Mouse (Mus musculus) CH12.LX (cell line): Measurements from ENCODE around the gene Eml5. TPM values are rescaled to one million over a fixed set of nuclear protein-coding genes. Genes with fewer than 3 reads are reported as not detected.

ENCODE experiments used
- DNase-seq: peaks from one replicate; pipeline ENCODE4 v3.0.0-alpha.2; 2013; ENCODE audit errors: extremely low read depth
- H3K27ac ChIP-seq: 2 replicates; pipeline ENCODE4 v1.5.1; 2012; ENCODE audit warnings: low read depth, mild to moderate bottlenecking, control low read depth, moderate library complexity; ENCODE audit not compliant: insufficient read depth
- H3K27me3 ChIP-seq: replicated peaks from 2 replicates; pipeline ENCODE3; 2012; ENCODE audit warnings: inconsistent platforms
- H3K36me3 ChIP-seq, 2 experiments: replicated peaks in 1 of 2; 2 replicates each; pipeline versions ENCODE3 to v1.6.1; 2012; ENCODE audit warnings: inconsistent platforms in 1 of 2, low read length in 1 of 2, mild to moderate bottlenecking in 1 of 2, mixed read lengths in 1 of 2, moderate library complexity in 1 of 2; ENCODE audit not compliant: control insufficient read depth in 1 of 2, insufficient read depth in 1 of 2
- H3K4me1 ChIP-seq, 2 experiments: 2 replicates each; pipeline ENCODE4 v1.6.1; 2012; ENCODE audit warnings: inconsistent platforms in 1 of 2, moderate library complexity in 1 of 2; ENCODE audit not compliant: insufficient read depth in 2 of 2, control insufficient read depth in 1 of 2
- H3K4me2 ChIP-seq: 2 replicates; pipeline ENCODE4 v1.6.1; 2012; ENCODE audit warnings: low read depth, mild to moderate bottlenecking, control low read depth; ENCODE audit not compliant: poor library complexity, insufficient read depth, severe bottlenecking
- H3K4me3 ChIP-seq, 3 experiments: fragments of 150-350 bp in 1 of 3; sonication (generic) in 1 of 3; replicated peaks in 1 of 3; 2 replicates each; pipeline versions ENCODE3 to v1.5.1; 2011 to 2012; ENCODE audit warnings: low read depth in 2 of 3, low read length in 2 of 3, mild to moderate bottlenecking in 2 of 3, moderate library complexity in 2 of 3, control low read depth in 1 of 3, improper control_type of control experiment in 1 of 3, inconsistent platforms in 1 of 3, mixed read lengths in 1 of 3; ENCODE audit not compliant: poor library complexity in 1 of 3
- H3K79me2 ChIP-seq: replicated peaks from 2 replicates; pipeline ENCODE4 v1.6.1; 2012; ENCODE audit warnings: mild to moderate bottlenecking, moderate library complexity; ENCODE audit not compliant: control insufficient read depth, poor library complexity, insufficient read depth, severe bottlenecking; ENCODE audit errors: extremely low read depth
- H3K9ac ChIP-seq: 2 replicates; pipeline ENCODE4 v1.6.1; 2012; ENCODE audit warnings: low read depth, mild to moderate bottlenecking, control low read depth, moderate library complexity; ENCODE audit not compliant: insufficient read depth
- H3K9me3 ChIP-seq: replicated peaks from 2 replicates; pipeline ENCODE3; 2012; ENCODE audit warnings: low read length, inconsistent platforms, mixed read lengths
- BHLHE40 ChIP-seq: IDR thresholded peaks from 2 replicates; pipeline ENCODE4 v1.6.1; 2011; ENCODE audit warnings: mild to moderate bottlenecking, low read depth, low read length, improper control_type of control experiment
- CHD1 ChIP-seq: IDR thresholded peaks from 2 replicates; pipeline ENCODE4 v1.6.1; 2012; ENCODE audit warnings: low read depth, low read length, improper control_type of control experiment, inconsistent platforms
- CHD2 ChIP-seq: IDR thresholded peaks from 2 replicates; pipeline ENCODE4 v1.6.1; 2011; ENCODE audit warnings: low read length, improper control_type of control experiment
- CTCF ChIP-seq, 2 experiments: IDR thresholded peaks in 1 of 2; conservative IDR thresholded peaks in 1 of 2; 2 replicates each; pipeline ENCODE4 v1.5.1; 2011 to 2012; ENCODE audit warnings: low read depth in 2 of 2, low read length in 2 of 2, improper control_type of control experiment in 1 of 2, inconsistent platforms in 1 of 2, mild to moderate bottlenecking in 1 of 2, moderate library complexity in 1 of 2
- E2F4 ChIP-seq: IDR thresholded peaks from 2 replicates; pipeline ENCODE4 v1.6.1; 2011; ENCODE audit warnings: low read depth, low read length, improper control_type of control experiment; ENCODE audit not compliant: insufficient replicate concordance
- ETS1 ChIP-seq: conservative IDR thresholded peaks from 2 replicates; pipeline ENCODE4 v1.6.1; 2012; ENCODE audit warnings: low read depth, mild to moderate bottlenecking, inconsistent platforms, low read length, improper control_type of control experiment, moderate library complexity
- GABPA ChIP-seq: IDR thresholded peaks from 2 replicates; pipeline ENCODE4 v1.6.1; 2012; ENCODE audit warnings: low read depth, low read length, improper control_type of control experiment, inconsistent platforms; ENCODE audit not compliant: insufficient replicate concordance
- JUND ChIP-seq: conservative IDR thresholded peaks from 2 replicates; pipeline ENCODE4 v1.6.1; 2011; ENCODE audit warnings: low read depth, low read length, improper control_type of control experiment
- MAZ ChIP-seq: IDR thresholded peaks from 2 replicates; pipeline ENCODE4 v1.6.1; 2012; ENCODE audit warnings: low read depth, mild to moderate bottlenecking, inconsistent platforms, low read length, improper control_type of control experiment, moderate library complexity
- MEF2A ChIP-seq: IDR thresholded peaks from 2 replicates; pipeline ENCODE4 v1.6.1; 2014; ENCODE audit warnings: low read depth, mild to moderate bottlenecking, inconsistent platforms, low read length, improper control_type of control experiment, borderline replicate concordance
- MXI1 ChIP-seq: IDR thresholded peaks from 2 replicates; pipeline ENCODE4 v1.6.1; 2011; ENCODE audit warnings: mild to moderate bottlenecking, low read depth, low read length, improper control_type of control experiment
- MYC ChIP-seq: IDR thresholded peaks from 2 replicates; pipeline ENCODE4 v1.6.1; 2011; ENCODE audit warnings: low read depth, mild to moderate bottlenecking, improper control_type of control experiment, low read length
- NELFE ChIP-seq: IDR thresholded peaks from 2 replicates; pipeline ENCODE4 v1.6.1; 2011; ENCODE audit warnings: low read depth, low read length, improper control_type of control experiment
- NRF1 ChIP-seq: IDR thresholded peaks from 2 replicates; pipeline ENCODE4 v1.6.1; 2014; ENCODE audit warnings: low read depth, mild to moderate bottlenecking, inconsistent platforms, low read length, improper control_type of control experiment, moderate library complexity
- POLR2A ChIP-seq: IDR thresholded peaks from 2 replicates; pipeline ENCODE4 v1.6.1; 2011; ENCODE audit warnings: low read depth, mild to moderate bottlenecking, improper control_type of control experiment, low read length
- POLR2AphosphoS2 ChIP-seq: IDR thresholded peaks from 2 replicates; pipeline ENCODE4 v1.6.1; 2011; ENCODE audit warnings: low read depth, low read length, improper control_type of control experiment
- RCOR1 ChIP-seq: conservative IDR thresholded peaks from 2 replicates; pipeline ENCODE4 v1.6.1; 2012; ENCODE audit warnings: low read depth, mild to moderate bottlenecking, inconsistent platforms, low read length, improper control_type of control experiment
- SIN3A ChIP-seq: IDR thresholded peaks from 2 replicates; pipeline ENCODE4 v1.6.1; 2012; ENCODE audit warnings: low read length, improper control_type of control experiment, inconsistent platforms
- SMC3 ChIP-seq: IDR thresholded peaks from 2 replicates; pipeline ENCODE4 v1.6.1; 2011; ENCODE audit warnings: low read depth, low read length, improper control_type of control experiment
- TBP ChIP-seq: conservative IDR thresholded peaks from 2 replicates; pipeline ENCODE4 v1.6.1; 2011; ENCODE audit warnings: low read depth, low read length, improper control_type of control experiment
- UBTF ChIP-seq: IDR thresholded peaks from 2 replicates; pipeline ENCODE4 v1.6.1; 2012; ENCODE audit warnings: low read depth, mild to moderate bottlenecking, inconsistent platforms, low read length, improper control_type of control experiment, moderate library complexity
- USF1 ChIP-seq: IDR thresholded peaks from 2 replicates; pipeline ENCODE4 v1.6.1; 2014; ENCODE audit warnings: low read depth, mild to moderate bottlenecking, inconsistent platforms, low read length, improper control_type of control experiment
- USF2 ChIP-seq: conservative IDR thresholded peaks from 2 replicates; pipeline ENCODE4 v1.6.1; 2011; ENCODE audit warnings: low read depth, low read length, improper control_type of control experiment
- ZC3H11A ChIP-seq: IDR thresholded peaks from 2 replicates; pipeline ENCODE4 v1.6.1; 2012; ENCODE audit warnings: low read depth, mild to moderate bottlenecking, inconsistent platforms, low read length, improper control_type of control experiment
- ZKSCAN1 ChIP-seq: IDR thresholded peaks from 2 replicates; pipeline ENCODE4 v1.6.1; 2012; ENCODE audit warnings: low read depth, inconsistent platforms, low read length, improper control_type of control experiment, borderline replicate concordance
- ZMIZ1 ChIP-seq: IDR thresholded peaks from 2 replicates; pipeline ENCODE4 v1.6.1; 2012; ENCODE audit warnings: low read depth, mild to moderate bottlenecking, inconsistent platforms, low read length, improper control_type of control experiment
- ZNF384 ChIP-seq: IDR thresholded peaks from 2 replicates; pipeline ENCODE4 v1.6.1; 2012; ENCODE audit warnings: low read depth, low read length, improper control_type of control experiment, inconsistent platforms
- dilution Hi-C: fragments of 300-500 bp; cut with MboI; formaldehyde crosslinking; loops from 2 replicates; pipeline ENCODE4 v1.14.3; 2020; ENCODE audit warnings: low sequenced_read_pairs; ENCODE audit not compliant: extremely low pct_unique_long_range_greater_than_20kb, extremely low pct_ligation_motif_present
- in situ Hi-C: fragments of 300-500 bp; cut with MboI; formaldehyde crosslinking; loops from 3 replicates; pipeline ENCODE4 v1.14.3; 2019; ENCODE audit warnings: low sequenced_read_pairs, low pct_ligation_motif_present, low pct_unique_long_range_greater_than_20kb, mixed read lengths
- polyA plus RNA-seq: library from polyadenylated mRNA; unstranded; fragments of >175 nt; gene quantifications from 2 replicates; pipeline ENCODE4 v1.2.1, GENCODE M21; 2012; ENCODE audit warnings: low read depth; ENCODE audit not compliant: insufficient read length
- total RNA-seq, 2 experiments: library from RNA; depleted of rRNA; stranded (reverse); fragments of 300-350 nt in 1 of 2; fragments of >200 nt in 1 of 2; gene quantifications; 2 replicates each; pipeline ENCODE4 v1.2.3; 2012 to 2014

Eml5 gene
- total and polyA plus RNA-seq, 3 experiments = 1.8 to 5.9 (median 3.4) TPM

- H3K4me2 ChIP-seq = no peak overlapping the region
- in situ Hi-C loops = no loop called here
- H3K9me3 ChIP-seq = no peaks in the 10 kb centered on the region
- H3K36me3 ChIP-seq = peaks cover 3 to 5% of the 10 kb centered on the region in 2 experiments
- no peak overlapping the region for H3K4me3 ChIP-seq
- no peak for DNase-seq
- H3K27me3 ChIP-seq = no peaks in the 10 kb centered on the region
- no peak overlapping the region for H3K9ac ChIP-seq
- dilution Hi-C loops = no loop called here
- H3K27ac ChIP-seq = no peak overlapping the region
- no peaks in the 10 kb centered on the region for H3K79me2 ChIP-seq
- TF ChIP-seq CHD1 = no peak
- no peak for TF ChIP-seq ZC3H11A
- TF ChIP-seq JUND = no peak
- TF ChIP-seq ZNF384 = no peak
- no peak for TF ChIP-seq MXI1
- no peak for TF ChIP-seq UBTF
- TF ChIP-seq USF1 = no peak
- TF ChIP-seq MAZ = no peak
- TF ChIP-seq POLR2AphosphoS2 = no peak
- TF ChIP-seq CTCF (conservative IDR thresholded peaks at IDR 0.05 in 1 of 2, IDR thresholded peaks at IDR 0.05 in 1 of 2; ENCODE audit: low read depth in 2 of 2, low read length in 2 of 2) = no peak
- TF ChIP-seq SIN3A = no peak
- TF ChIP-seq SMC3 = no peak
- no peak for TF ChIP-seq ETS1
- TF ChIP-seq MYC = no peak
- TF ChIP-seq NRF1 = no peak
- TF ChIP-seq RCOR1 = no peak
- TF ChIP-seq BHLHE40 = no peak
- no peak for TF ChIP-seq ZKSCAN1
- no peak for TF ChIP-seq GABPA
- TF ChIP-seq USF2 = no peak
- peaks cover 0 to 23% of the 10 kb centered on the region in 2 experiments; a peak in 2 of 4 replicates for H3K4me1 ChIP-seq
Measured at GRCm38 (mm10) chr12:98831122-98831521, 70.2 kb downstream of the Eml5 start.

- no peak overlapping the region for H3K4me2 ChIP-seq
- peaks cover 2 to 6% of the 10 kb centered on the region in 2 experiments; a peak in 2 of 4 replicates for H3K4me1 ChIP-seq
- no peak for DNase-seq
- H3K4me3 ChIP-seq = no peak overlapping the region
- TF ChIP-seq POLR2A = no peak
- TF ChIP-seq SMC3 = no peak
- TF ChIP-seq NELFE = no peak
- no peak for TF ChIP-seq UBTF
- TF ChIP-seq CHD1 = no peak
- no peak for TF ChIP-seq CTCF (conservative IDR thresholded peaks at IDR 0.05 in 1 of 2, IDR thresholded peaks at IDR 0.05 in 1 of 2; ENCODE audit: low read depth in 2 of 2, low read length in 2 of 2)
- no peak for TF ChIP-seq MEF2A
- TF ChIP-seq TBP = no peak
- TF ChIP-seq POLR2AphosphoS2 = no peak
- no peak for TF ChIP-seq E2F4
- TF ChIP-seq ZMIZ1 = no peak
- no peak for TF ChIP-seq CHD2
- TF ChIP-seq JUND = no peak
- H3K27ac ChIP-seq = no peak overlapping the region
- H3K9me3 ChIP-seq = no peaks in the 10 kb centered on the region
- no peak overlapping the region for H3K9ac ChIP-seq
- dilution Hi-C loops (no loop called here), in situ Hi-C loops (no loop called here)
- H3K79me2 ChIP-seq = no peaks in the 10 kb centered on the region
- H3K27me3 ChIP-seq = no peaks in the 10 kb centered on the region
- H3K36me3 ChIP-seq = peaks cover 1 to 4% of the 10 kb centered on the region in 2 experiments
Measured at GRCm38 (mm10) chr12:98820781-98821180, 80.5 kb downstream of the Eml5 start.
